Mouse (Mus musculus): ENCODE results near the gene Atf1.

Atf1 gene

DNA sequence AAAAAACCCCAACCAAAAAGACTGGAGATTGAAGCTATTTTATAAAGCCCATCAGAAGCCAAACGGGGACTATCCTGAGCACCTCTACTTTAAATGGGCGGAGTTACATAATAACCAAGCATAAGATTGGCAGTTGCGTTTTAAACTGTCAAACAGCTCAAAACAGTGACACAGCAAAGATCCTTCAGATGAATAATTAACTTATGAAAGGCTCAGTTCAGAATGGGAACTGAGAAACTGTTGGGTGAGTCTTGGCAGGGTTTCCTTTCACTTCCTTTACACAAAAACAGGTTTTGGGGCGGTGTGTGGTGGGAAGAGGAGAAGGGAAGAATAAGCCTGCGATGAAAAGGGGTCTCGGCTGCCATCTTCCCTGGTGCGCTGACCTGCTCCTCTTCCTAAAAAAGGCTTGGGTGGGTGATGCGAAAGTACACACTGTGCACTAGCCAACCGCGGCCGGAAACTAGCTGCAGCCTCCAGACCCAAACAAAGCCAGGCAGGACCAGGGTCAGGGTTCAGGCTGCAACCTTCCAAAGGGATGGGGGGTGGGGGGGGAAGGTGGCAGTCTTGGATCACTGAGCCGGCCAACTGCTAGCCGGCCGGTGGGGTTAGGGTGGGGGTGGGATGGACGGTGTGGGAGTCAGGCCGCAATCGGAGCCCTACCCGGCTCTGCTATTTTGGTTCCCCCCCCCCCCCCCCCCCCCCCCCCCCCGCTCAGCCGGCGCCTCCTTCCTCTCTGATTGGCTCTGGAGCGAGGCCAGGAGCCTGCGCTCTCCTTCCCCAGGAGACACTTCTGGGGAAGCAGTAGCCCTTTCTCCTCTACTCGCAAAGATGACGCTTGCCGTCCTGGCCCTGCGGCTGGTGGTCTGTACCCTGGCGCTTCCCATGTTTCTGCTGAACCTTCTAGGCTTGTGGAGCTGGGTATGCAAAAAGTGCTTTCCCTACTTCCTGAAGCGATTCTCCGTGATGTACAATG, 76.7 kb downstream of the Atf1 start, which contains the start of gene Mettl7a1:
Gene Mettl7a1 (plus strand): TSS at position 122 of the 973 bp plus-strand sequence.
- DNase-seq (ENCODE audit: low spot score) = peak; percentile 88

GRCm38 (mm10) chr15:100306201-100306600, 78.6 kb downstream of the Atf1 start:
- DNase-seq (ENCODE audit: low spot score) = no peak

DNA sequence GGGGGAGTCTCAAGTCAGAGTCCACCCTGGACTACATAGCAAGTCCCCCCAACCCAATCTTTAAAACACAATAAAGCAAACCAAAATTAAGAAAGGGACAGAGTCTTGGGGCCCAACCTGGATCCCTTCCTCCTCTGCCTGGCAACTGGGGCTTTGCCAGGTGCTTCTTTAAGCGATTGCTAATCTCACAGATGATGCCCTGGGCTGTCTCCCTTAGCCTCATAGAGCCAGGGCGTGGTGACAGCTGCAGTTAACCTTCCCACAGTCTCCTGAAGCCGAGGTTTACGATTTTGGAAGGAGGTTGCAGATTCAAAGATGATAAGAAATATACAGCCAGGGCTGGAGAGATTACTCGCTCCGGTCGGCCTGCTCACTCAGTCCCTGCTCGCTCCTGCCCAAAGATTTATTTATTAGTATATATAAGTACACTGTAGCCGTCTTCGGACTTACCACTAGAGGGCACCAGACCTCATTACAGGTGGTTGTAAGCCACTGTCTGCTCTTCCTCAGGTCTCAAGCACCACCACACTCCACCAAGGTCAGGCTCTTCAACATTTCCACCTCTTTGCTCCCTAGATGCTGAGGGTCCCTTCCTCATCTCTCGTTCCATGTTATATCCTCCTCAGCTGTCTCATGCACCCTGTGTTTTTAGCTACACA, 79.9 kb downstream of the Atf1 start:
- DNase-seq (ENCODE audit: low spot score) = peak; percentile 39

All from layer of hippocampus, adult 11-12 months (tissue).